Mouse (Mus musculus): ENCODE results near the gene Dnah17. TPM values are rescaled to one million over a fixed set of nuclear protein-coding genes. Genes with fewer than 3 reads are reported as not detected.
A peak's percentile ranks its signal among the peaks of the same experiment; 100 is the strongest.

The Dnah17 gene
- polyA plus RNA-seq, 1 experiment from 2014 or later = 0.11 TPM

GRCm38 (mm10) chr11:118034395-118034794, 96.0 kb downstream of the Dnah17 start:
- no peaks in the 10 kb centered on the region for H3K27me3 ChIP-seq (ENCODE audit: insufficient read depth, low read length)
- WGBS (ENCODE audit: insufficient replicate concordance) = 68% methylated on average over 13 of the region's 13 CpGs
- no peaks in the 10 kb centered on the region for H3K4me1 ChIP-seq (ENCODE audit: insufficient read depth)
- no peaks in the 10 kb centered on the region for H3K36me3 ChIP-seq (replicated peaks; ENCODE audit: insufficient read depth, low read length)
- DNase-seq (no peak), ATAC-seq (no peak)
- H3K9ac ChIP-seq (replicated peaks) = no peak overlapping the region
- H3K4me2 ChIP-seq (ENCODE audit: low read depth, low read length) = no peak overlapping the region
- no peak overlapping the region for H3K27ac ChIP-seq (ENCODE audit: low read depth)
- no peak overlapping the region for H3K4me3 ChIP-seq (ENCODE audit: low read depth, low read length)
- no peak for TF ChIP-seq EP300 (IDR thresholded peaks at IDR 0.05; ENCODE audit: low read depth)
- no peak for TF ChIP-seq CTCF (IDR thresholded peaks at IDR 0.05; ENCODE audit: low read depth)
- no peaks in the 10 kb centered on the region for H3K9me3 ChIP-seq (ENCODE audit: low read length)

- TF ChIP-seq CTCF (IDR thresholded peaks at IDR 0.05; ENCODE audit: low read depth) (no peak), EP300 (IDR thresholded peaks at IDR 0.05; ENCODE audit: low read depth) (no peak)
- Histone ChIP-seq H3K27ac (ENCODE audit: low read depth) (no peak overlapping the region), H3K27me3 (ENCODE audit: insufficient read depth, low read length) (no peaks in the 10 kb centered on the region), H3K9me3 (ENCODE audit: low read length) (no peaks in the 10 kb centered on the region), H3K4me1 (ENCODE audit: insufficient read depth) (no peaks in the 10 kb centered on the region), H3K36me3 (replicated peaks; ENCODE audit: insufficient read depth, low read length) (0 out of 2 replicates have a peak, but pooled peaks cover 4% of the 10 kb centered on the region), H3K9ac (replicated peaks) (no peak overlapping the region), H3K4me3 (ENCODE audit: low read depth, low read length) (no peak overlapping the region), H3K4me2 (ENCODE audit: low read depth, low read length) (no peak overlapping the region)
- WGBS (ENCODE audit: insufficient replicate concordance) = 72% methylated on average over 9 of the region's 9 CpGs
- DNase-seq (no peak), ATAC-seq (no peak)
These were observed 99.3 kb downstream of the Dnah17 start for GRCm38 (mm10) chr11:118031134-118031533.

- 89% methylated on average over 6 of the region's 6 CpGs for WGBS (ENCODE audit: insufficient replicate concordance)
- ATAC-seq (no peak), DNase-seq (no peak)
- Histone ChIP-seq H3K4me2 (ENCODE audit: low read depth, low read length) (no peak overlapping the region), H3K4me1 (ENCODE audit: insufficient read depth) (no peaks in the 10 kb centered on the region), H3K9ac (replicated peaks) (no peak overlapping the region), H3K4me3 (ENCODE audit: low read depth, low read length) (no peak overlapping the region), H3K27ac (ENCODE audit: low read depth) (no peak overlapping the region), H3K36me3 (replicated peaks; ENCODE audit: insufficient read depth, low read length) (peaks cover 12% of the 10 kb centered on the region), H3K9me3 (ENCODE audit: low read length) (no peaks in the 10 kb centered on the region), H3K27me3 (ENCODE audit: insufficient read depth, low read length) (no peaks in the 10 kb centered on the region)
- TF ChIP-seq CTCF (IDR thresholded peaks at IDR 0.05; ENCODE audit: low read depth) (no peak), EP300 (IDR thresholded peaks at IDR 0.05; ENCODE audit: low read depth) (no peak)
These were observed 101.3 kb downstream of the Dnah17 start for GRCm38 (mm10) chr11:118029170-118029569.

- ATAC-seq = no peak
- Histone ChIP-seq H3K4me1 (ENCODE audit: insufficient read depth) (no peaks in the 10 kb centered on the region), H3K9ac (replicated peaks) (no peak overlapping the region), H3K4me2 (ENCODE audit: low read depth, low read length) (no peak overlapping the region), H3K36me3 (replicated peaks; ENCODE audit: insufficient read depth, low read length) (peaks cover 43% of the 10 kb centered on the region), H3K4me3 (ENCODE audit: low read depth, low read length) (no peak overlapping the region), H3K9me3 (ENCODE audit: low read length) (no peaks in the 10 kb centered on the region), H3K27me3 (ENCODE audit: insufficient read depth, low read length) (no peaks in the 10 kb centered on the region), H3K27ac (ENCODE audit: low read depth) (no peak overlapping the region)
- WGBS (ENCODE audit: insufficient replicate concordance) = 91% methylated on average over 2 of the region's 2 CpGs
- TF ChIP-seq CTCF (IDR thresholded peaks at IDR 0.05; ENCODE audit: low read depth) (no peak), EP300 (IDR thresholded peaks at IDR 0.05; ENCODE audit: low read depth) (no peak)
- no peak for DNase-seq
These were observed 106.3 kb downstream of the Dnah17 start for GRCm38 (mm10) chr11:118024111-118024510.

GRCm38 (mm10) chr11:118023475-118023874, 107.0 kb downstream of the Dnah17 start:
- H3K27ac ChIP-seq (ENCODE audit: low read depth) = no peak overlapping the region
- DNase-seq = no peak
- no peaks in the 10 kb centered on the region for H3K27me3 ChIP-seq (ENCODE audit: insufficient read depth, low read length)
- TF ChIP-seq EP300 (IDR thresholded peaks at IDR 0.05; ENCODE audit: low read depth) (no peak), CTCF (IDR thresholded peaks at IDR 0.05; ENCODE audit: low read depth) (no peak)
- ATAC-seq = no peak
- WGBS (ENCODE audit: insufficient replicate concordance) = 86% methylated on average over 7 of the region's 7 CpGs
- peaks cover 46% of the 10 kb centered on the region for H3K36me3 ChIP-seq (replicated peaks; ENCODE audit: insufficient read depth, low read length)
- H3K4me3 ChIP-seq (ENCODE audit: low read depth, low read length) = no peak overlapping the region
- H3K9me3 ChIP-seq (ENCODE audit: low read length) = no peaks in the 10 kb centered on the region
- H3K9ac ChIP-seq (replicated peaks) = no peak overlapping the region
- no peaks in the 10 kb centered on the region for H3K4me1 ChIP-seq (ENCODE audit: insufficient read depth)
- H3K4me2 ChIP-seq (ENCODE audit: low read depth, low read length) = no peak overlapping the region

- WGBS (ENCODE audit: insufficient replicate concordance) = 67% methylated on average over 1 of the region's 1 CpGs
- Histone ChIP-seq H3K4me1 (ENCODE audit: insufficient read depth) (no peaks in the 10 kb centered on the region), H3K4me3 (ENCODE audit: low read depth, low read length) (no peak overlapping the region), H3K9me3 (ENCODE audit: low read length) (no peaks in the 10 kb centered on the region), H3K4me2 (ENCODE audit: low read depth, low read length) (no peak overlapping the region), H3K27me3 (ENCODE audit: insufficient read depth, low read length) (no peaks in the 10 kb centered on the region), H3K36me3 (replicated peaks; ENCODE audit: insufficient read depth, low read length) (peaks cover 53% of the 10 kb centered on the region), H3K27ac (ENCODE audit: low read depth) (no peak overlapping the region), H3K9ac (replicated peaks) (no peak overlapping the region)
- TF ChIP-seq CTCF (IDR thresholded peaks at IDR 0.05; ENCODE audit: low read depth) (peak; percentile 96), EP300 (IDR thresholded peaks at IDR 0.05; ENCODE audit: low read depth) (no peak)
- ATAC-seq (peak; percentile 61; the same call in 1 of the 2 replicates), DNase-seq (peak; percentile 81)
These were observed 108.6 kb downstream of the Dnah17 start for GRCm38 (mm10) chr11:118021806-118022205.

- peak; percentile 40 for DNase-seq
- H3K4me3 ChIP-seq (ENCODE audit: low read depth, low read length) = no peak overlapping the region
- no peaks in the 10 kb centered on the region for H3K9me3 ChIP-seq (ENCODE audit: low read length)
- peaks cover 2% of the 10 kb centered on the region; the same call in 1 of the 2 replicates for H3K4me1 ChIP-seq (ENCODE audit: insufficient read depth)
- H3K9ac ChIP-seq (replicated peaks) = no peak overlapping the region
- ATAC-seq = no peak
- H3K27me3 ChIP-seq (ENCODE audit: insufficient read depth, low read length) = no peaks in the 10 kb centered on the region
- H3K4me2 ChIP-seq (ENCODE audit: low read depth, low read length) = no peak overlapping the region
- peaks cover 41% of the 10 kb centered on the region for H3K36me3 ChIP-seq (replicated peaks; ENCODE audit: insufficient read depth, low read length)
- TF ChIP-seq EP300 (IDR thresholded peaks at IDR 0.05; ENCODE audit: low read depth) (no peak), CTCF (IDR thresholded peaks at IDR 0.05; ENCODE audit: low read depth) (peak; percentile 69)
- 91% methylated on average over 4 of the region's 4 CpGs for WGBS (ENCODE audit: insufficient replicate concordance)
- no peak overlapping the region for H3K27ac ChIP-seq (ENCODE audit: low read depth)
These were observed 112.1 kb downstream of the Dnah17 start for GRCm38 (mm10) chr11:118018328-118018727.

Data from liver, postnatal 0 days (tissue).